Mouse (Mus musculus) ES-Bruce4 (cell line): ENCODE data around the gene 1700029H14Rik. TPM values are rescaled to one million over a fixed set of nuclear protein-coding genes. Genes with fewer than 3 reads are reported as not detected.

Source experiments
- H3K27ac ChIP-seq: 2 replicates; pipeline ENCODE4 v1.5.1; 2012; ENCODE audit warnings: low read length, inconsistent platforms; ENCODE audit not compliant: insufficient read depth
- H3K27me3 ChIP-seq: 2 replicates; pipeline ENCODE4 v1.6.1; 2012; ENCODE audit warnings: mild to moderate bottlenecking, low read length, inconsistent platforms; ENCODE audit not compliant: control insufficient read depth, poor library complexity, insufficient read depth, severe bottlenecking
- H3K36me3 ChIP-seq: 2 replicates; pipeline ENCODE4 v1.6.1; 2012; ENCODE audit warnings: inconsistent platforms, mild to moderate bottlenecking, low read length, moderate library complexity; ENCODE audit not compliant: control insufficient read depth, poor library complexity, insufficient read depth, severe bottlenecking
- H3K4me1 ChIP-seq: one replicate; pipeline ENCODE4 v1.8.1; 2011; ENCODE audit warnings: low read length; ENCODE audit not compliant: control insufficient read depth, insufficient read depth
- H3K4me3 ChIP-seq: 2 replicates; pipeline ENCODE4 v1.5.1; 2011; ENCODE audit warnings: low read depth, mild to moderate bottlenecking, low read length
- H3K9ac ChIP-seq: 2 replicates; pipeline ENCODE4 v1.6.1; 2012; ENCODE audit warnings: low read depth, mild to moderate bottlenecking, inconsistent platforms; ENCODE audit not compliant: poor library complexity, severe bottlenecking
- H3K9me3 ChIP-seq: replicated peaks from 2 replicates; pipeline ENCODE4 v1.6.1; 2012; ENCODE audit warnings: mild to moderate bottlenecking, low read length, inconsistent platforms; ENCODE audit not compliant: control insufficient read depth, poor library complexity, insufficient read depth, severe bottlenecking
- CTCF ChIP-seq: IDR thresholded peaks from one replicate; pipeline ENCODE4 v1.8.1; 2011; ENCODE audit warnings: low read depth, low read length
- EP300 ChIP-seq: IDR thresholded peaks from 2 replicates; pipeline ENCODE4 v1.6.1; 2011; ENCODE audit warnings: low read depth, low read length; ENCODE audit not compliant: insufficient read depth
- POLR2A ChIP-seq: IDR thresholded peaks from one replicate; pipeline ENCODE4 v1.8.1; 2011; ENCODE audit warnings: low read length; ENCODE audit not compliant: insufficient read depth
- polyA plus RNA-seq: library from polyadenylated mRNA; stranded (reverse); fragments of >200 nt; gene quantifications from 2 replicates; pipeline ENCODE4 v1.2.4, GENCODE M21; 2011; ENCODE audit warnings: low read depth; ENCODE audit not compliant: missing spikeins, insufficient read depth, insufficient read length

Gene 1700029H14Rik
- polyA plus RNA-seq, 1 experiment, result not detected

GRCm38 (mm10) chr8:13530941-13531340 is 31.3 kb downstream of the 1700029H14Rik start:
- Histone ChIP-seq H3K9ac (no peak overlapping the region), H3K9me3 (no peaks in the 10 kb centered on the region), H3K4me3 (no peak overlapping the region), H3K27ac (no peak overlapping the region), H3K36me3 (no peaks in the 10 kb centered on the region), H3K27me3 (no peaks in the 10 kb centered on the region), H3K4me1 (no peaks in the 10 kb centered on the region)
- no peak for TF ChIP-seq CTCF

GRCm38 (mm10) chr8:13530401-13530800 is 31.9 kb downstream of the 1700029H14Rik start:
- Histone ChIP-seq H3K4me1 (no peaks in the 10 kb centered on the region), H3K27me3 (no peaks in the 10 kb centered on the region), H3K9ac (no peak overlapping the region), H3K27ac (no peak overlapping the region), H3K4me3 (no peak overlapping the region), H3K36me3 (no peaks in the 10 kb centered on the region), H3K9me3 (no peaks in the 10 kb centered on the region)
- no peak for TF ChIP-seq CTCF
- no peak for TF ChIP-seq POLR2A
- TF ChIP-seq EP300, result no peak

GRCm38 (mm10) chr8:13529891-13530316 is 32.4 kb downstream of the 1700029H14Rik start:
- no peaks in the 10 kb centered on the region for H3K9me3 ChIP-seq
- H3K4me1 ChIP-seq, result no peaks in the 10 kb centered on the region
- no peak overlapping the region for H3K4me3 ChIP-seq
- no peak overlapping the region for H3K27ac ChIP-seq
- no peak overlapping the region for H3K9ac ChIP-seq
- TF ChIP-seq EP300, result no peak
- no peak for TF ChIP-seq CTCF
- H3K36me3 ChIP-seq, result no peaks in the 10 kb centered on the region
- no peaks in the 10 kb centered on the region for H3K27me3 ChIP-seq

GRCm38 (mm10) chr8:13529011-13529840 is 33.0 kb downstream of the 1700029H14Rik start:
- Histone ChIP-seq H3K9ac (no peak overlapping the region), H3K9me3 (no peaks in the 10 kb centered on the region), H3K36me3 (no peaks in the 10 kb centered on the region), H3K4me1 (no peaks in the 10 kb centered on the region), H3K27me3 (no peaks in the 10 kb centered on the region), H3K4me3 (no peak overlapping the region), H3K27ac (no peak overlapping the region)
- no peak for TF ChIP-seq CTCF
- TF ChIP-seq POLR2A, result no peak
- TF ChIP-seq EP300, result no peak

- TF ChIP-seq POLR2A, result no peak
- TF ChIP-seq EP300, result no peak
- TF ChIP-seq CTCF, result no peak
Observed at GRCm38 (mm10) chr8:13521392-13521791, 40.9 kb downstream of the 1700029H14Rik start.

GRCm38 (mm10) chr8:13520349-13520748 is 41.9 kb downstream of the 1700029H14Rik start:
- no peak overlapping the region for H3K27ac ChIP-seq
- H3K36me3 ChIP-seq, result no peaks in the 10 kb centered on the region
- H3K27me3 ChIP-seq, result no peaks in the 10 kb centered on the region
- TF ChIP-seq EP300, result no peak
- H3K9ac ChIP-seq, result no peak overlapping the region
- H3K4me1 ChIP-seq, result no peaks in the 10 kb centered on the region
- H3K9me3 ChIP-seq, result no peaks in the 10 kb centered on the region
- H3K4me3 ChIP-seq, result no peak overlapping the region

More at GRCm38 (mm10) chr8:13521392-13521791, 40.9 kb downstream of the 1700029H14Rik start:
- Histone ChIP-seq H3K4me1 (no peaks in the 10 kb centered on the region), H3K9me3 (no peaks in the 10 kb centered on the region), H3K27me3 (no peaks in the 10 kb centered on the region), H3K4me3 (no peak overlapping the region), H3K27ac (no peak overlapping the region), H3K36me3 (no peaks in the 10 kb centered on the region), H3K9ac (no peak overlapping the region)

- no peak for TF ChIP-seq POLR2A
- TF ChIP-seq EP300, result no peak
- no peak for TF ChIP-seq CTCF
- Histone ChIP-seq H3K4me3 (no peak overlapping the region), H3K4me1 (no peaks in the 10 kb centered on the region), H3K9ac (no peak overlapping the region), H3K36me3 (no peaks in the 10 kb centered on the region), H3K27ac (no peak overlapping the region), H3K9me3 (no peaks in the 10 kb centered on the region), H3K27me3 (no peaks in the 10 kb centered on the region)
Observed at GRCm38 (mm10) chr8:13519503-13519902, 42.8 kb downstream of the 1700029H14Rik start.
